Mouse (Mus musculus): ENCODE data around the gene Gimap5. TPM values are rescaled to one million over a fixed set of nuclear protein-coding genes. Genes with fewer than 3 reads are reported as not detected.

Gimap5 gene
- polyA plus RNA-seq (2015; fragmentation: Illumina TruSeq; extraction: RNeasy Lipid Tissue Mini Kit (QIAGEN cat#74804); ENCODE audit: insufficient read depth, low replicate concordance), result 81.6 TPM

GRCm38 (mm10) chr6:48745959-48746889, at the start of gene Gimap5:
TSS of gene Gimap5 (plus strand) at chr6:48746197.

GRCm38 (mm10) chr6:48718455-48718854, 27.5 kb upstream of the Gimap5 start, which contains the start of the genes Gm28053 and Gimap7:
TSS of gene Gm28053 (plus strand) at chr6:48718607.
TSS of gene Gimap7 (plus strand) at chr6:48718621.

GRCm38 (mm10) chr6:48738961-48739779, 6.8 kb upstream of the Gimap5 start, which contains the start of gene Gimap1:
TSS of gene Gimap1 (plus strand) at chr6:48739054.

GRCm38 (mm10) chr6:48770696-48771095, 24.7 kb downstream of the Gimap5 start, which contains the start of gene Gimap3:
TSS of gene Gimap3 (minus strand) at chr6:48770851.

Other genes starting within 250 kb of the Gimap5 start
- 2.4 TPM for gene Atp6v0e2, start 208.6 kb upstream of the Gimap5 start, polyA plus RNA-seq (2015; fragmentation: Illumina TruSeq; extraction: RNeasy Lipid Tissue Mini Kit (QIAGEN cat#74804); ENCODE audit: insufficient read depth, low replicate concordance)
- gene Lrrc61, start 191.4 kb upstream of the Gimap5 start, polyA plus RNA-seq (2015; fragmentation: Illumina TruSeq; extraction: RNeasy Lipid Tissue Mini Kit (QIAGEN cat#74804); ENCODE audit: insufficient read depth, low replicate concordance), result 15.7 TPM
- 84.3 TPM for gene Rarres2, start 173.4 kb upstream of the Gimap5 start, polyA plus RNA-seq (2015; fragmentation: Illumina TruSeq; extraction: RNeasy Lipid Tissue Mini Kit (QIAGEN cat#74804); ENCODE audit: insufficient read depth, low replicate concordance)
- not detected for gene Gm45021, start 156.6 kb upstream of the Gimap5 start, polyA plus RNA-seq (2015; fragmentation: Illumina TruSeq; extraction: RNeasy Lipid Tissue Mini Kit (QIAGEN cat#74804); ENCODE audit: insufficient read depth, low replicate concordance)
- 7.5 TPM for gene Repin1, start 152.3 kb upstream of the Gimap5 start, polyA plus RNA-seq (2015; fragmentation: Illumina TruSeq; extraction: RNeasy Lipid Tissue Mini Kit (QIAGEN cat#74804); ENCODE audit: insufficient read depth, low replicate concordance)
- gene Gm44965, start 152.3 kb upstream of the Gimap5 start, polyA plus RNA-seq (2015; fragmentation: Illumina TruSeq; extraction: RNeasy Lipid Tissue Mini Kit (QIAGEN cat#74804); ENCODE audit: insufficient read depth, low replicate concordance), result not detected
- 1.5 TPM for gene Zfp775, start 144.1 kb upstream of the Gimap5 start, polyA plus RNA-seq (2015; fragmentation: Illumina TruSeq; extraction: RNeasy Lipid Tissue Mini Kit (QIAGEN cat#74804); ENCODE audit: insufficient read depth, low replicate concordance)
- gene AI854703, start 119.4 kb upstream of the Gimap5 start, polyA plus RNA-seq (2015; fragmentation: Illumina TruSeq; extraction: RNeasy Lipid Tissue Mini Kit (QIAGEN cat#74804); ENCODE audit: insufficient read depth, low replicate concordance), result 0.30 TPM
- gene Gimap8, start 99.0 kb upstream of the Gimap5 start, polyA plus RNA-seq (2015; fragmentation: Illumina TruSeq; extraction: RNeasy Lipid Tissue Mini Kit (QIAGEN cat#74804); ENCODE audit: insufficient read depth, low replicate concordance), result 329 TPM
- 169 TPM for gene Gimap9, start 70.1 kb upstream of the Gimap5 start, polyA plus RNA-seq (2015; fragmentation: Illumina TruSeq; extraction: RNeasy Lipid Tissue Mini Kit (QIAGEN cat#74804); ENCODE audit: insufficient read depth, low replicate concordance)
- gene Gimap4, start 61.6 kb upstream of the Gimap5 start, polyA plus RNA-seq (2015; fragmentation: Illumina TruSeq; extraction: RNeasy Lipid Tissue Mini Kit (QIAGEN cat#74804); ENCODE audit: insufficient read depth, low replicate concordance), result 799 TPM
- 609 TPM for gene Gimap6, start 38.0 kb upstream of the Gimap5 start, polyA plus RNA-seq (2015; fragmentation: Illumina TruSeq; extraction: RNeasy Lipid Tissue Mini Kit (QIAGEN cat#74804); ENCODE audit: insufficient read depth, low replicate concordance)
- 83.2 TPM for gene Gm28053, start 27.6 kb upstream of the Gimap5 start, polyA plus RNA-seq (2015; fragmentation: Illumina TruSeq; extraction: RNeasy Lipid Tissue Mini Kit (QIAGEN cat#74804); ENCODE audit: insufficient read depth, low replicate concordance)
- 103 TPM for gene Gimap7, start 27.6 kb upstream of the Gimap5 start, polyA plus RNA-seq (2015; fragmentation: Illumina TruSeq; extraction: RNeasy Lipid Tissue Mini Kit (QIAGEN cat#74804); ENCODE audit: insufficient read depth, low replicate concordance)
- 200 TPM for gene Gimap1, start 7.1 kb upstream of the Gimap5 start, polyA plus RNA-seq (2015; fragmentation: Illumina TruSeq; extraction: RNeasy Lipid Tissue Mini Kit (QIAGEN cat#74804); ENCODE audit: insufficient read depth, low replicate concordance)
- 371 TPM for gene Gimap3, start 24.7 kb downstream of the Gimap5 start, polyA plus RNA-seq (2015; fragmentation: Illumina TruSeq; extraction: RNeasy Lipid Tissue Mini Kit (QIAGEN cat#74804); ENCODE audit: insufficient read depth, low replicate concordance)
- gene Tmem176a, start 94.7 kb downstream of the Gimap5 start, polyA plus RNA-seq (2015; fragmentation: Illumina TruSeq; extraction: RNeasy Lipid Tissue Mini Kit (QIAGEN cat#74804); ENCODE audit: insufficient read depth, low replicate concordance), result 159 TPM
- 279 TPM for gene Tmem176b, start 95.3 kb downstream of the Gimap5 start, polyA plus RNA-seq (2015; fragmentation: Illumina TruSeq; extraction: RNeasy Lipid Tissue Mini Kit (QIAGEN cat#74804); ENCODE audit: insufficient read depth, low replicate concordance)
- gene Aoc1, start 126.7 kb downstream of the Gimap5 start, polyA plus RNA-seq (2015; fragmentation: Illumina TruSeq; extraction: RNeasy Lipid Tissue Mini Kit (QIAGEN cat#74804); ENCODE audit: insufficient read depth, low replicate concordance), result 0.97 TPM
- gene 1600015I10Rik, start 183.7 kb downstream of the Gimap5 start, polyA plus RNA-seq (2015; fragmentation: Illumina TruSeq; extraction: RNeasy Lipid Tissue Mini Kit (QIAGEN cat#74804); ENCODE audit: insufficient read depth, low replicate concordance), result not detected
- gene Doxl2, start 228.8 kb downstream of the Gimap5 start, polyA plus RNA-seq (2015; fragmentation: Illumina TruSeq; extraction: RNeasy Lipid Tissue Mini Kit (QIAGEN cat#74804); ENCODE audit: insufficient read depth, low replicate concordance), result not detected
- not detected for gene Svs1, start 240.7 kb downstream of the Gimap5 start, polyA plus RNA-seq (2015; fragmentation: Illumina TruSeq; extraction: RNeasy Lipid Tissue Mini Kit (QIAGEN cat#74804); ENCODE audit: insufficient read depth, low replicate concordance)